Mouse (Mus musculus): ENCODE data around the gene 2310022B05Rik.

- TF ChIP-seq CTCF (IDR thresholded peaks at IDR 0.05; ENCODE audit: control insufficient read depth, insufficient read depth, insufficient replicate concordance, low read depth, low read length) (no peak), POLR2A (IDR thresholded peaks at IDR 0.05; ENCODE audit: control insufficient read depth, low read depth, low read length) (no peak)
Observed at GRCm38 (mm10) chr8:124681077-124681791, 18.1 kb upstream of the 2310022B05Rik start.
